Mouse (Mus musculus): Measurements from ENCODE around the gene Stx1a.

DNA sequence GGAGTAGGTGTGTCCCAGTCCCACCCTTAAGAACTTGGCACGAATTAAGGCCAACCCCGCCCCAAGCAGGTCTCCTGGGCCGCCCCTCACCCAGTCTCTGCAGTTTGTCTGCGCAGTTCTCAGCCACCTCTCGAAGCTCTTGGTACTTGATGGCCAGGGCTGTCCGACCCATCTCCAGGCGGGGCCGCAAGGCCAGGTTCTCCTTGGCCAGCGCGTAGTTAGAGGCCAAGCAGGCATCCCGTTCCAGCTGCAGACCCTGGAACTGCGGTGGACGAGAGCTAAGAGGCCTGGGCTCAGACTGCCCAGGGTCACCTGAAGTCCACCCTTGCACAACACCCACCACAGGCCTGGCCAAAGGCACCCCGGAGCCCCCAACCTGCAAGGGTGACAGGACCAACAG lies 53.1 kb downstream of the Stx1a start:
- TF ChIP-seq CTCF (IDR thresholded peaks at IDR 0.05; ENCODE audit: extremely low read depth, insufficient read length, insufficient replicate concordance, low read depth, low read length), result no peak
- TF ChIP-seq POLR2A (IDR thresholded peaks at IDR 0.05; ENCODE audit: low read depth, low read length), result no peak
